Mouse (Mus musculus): Measurements from ENCODE around the gene Pilra.
A peak's percentile ranks its signal among the peaks of the same experiment; 100 is the strongest.

The Pilra gene

GRCm38 (mm10) chr5:137823455-137824045, 12.5 kb downstream of the Pilra start:
- DNase-seq (ENCODE audit: low spot score in 2 of 2): no peak

- no peak for DNase-seq (ENCODE audit: low spot score in 2 of 2)
Measured at GRCm38 (mm10) chr5:137822602-137823001, 13.5 kb downstream of the Pilra start.

- no peak for DNase-seq (ENCODE audit: low spot score in 2 of 2)
Measured at GRCm38 (mm10) chr5:137822126-137822525, 14.0 kb downstream of the Pilra start.

GRCm38 (mm10) chr5:137817466-137818222, 18.4 kb downstream of the Pilra start:
- DNase-seq (ENCODE audit: low spot score in 2 of 2): no peak

DNA sequence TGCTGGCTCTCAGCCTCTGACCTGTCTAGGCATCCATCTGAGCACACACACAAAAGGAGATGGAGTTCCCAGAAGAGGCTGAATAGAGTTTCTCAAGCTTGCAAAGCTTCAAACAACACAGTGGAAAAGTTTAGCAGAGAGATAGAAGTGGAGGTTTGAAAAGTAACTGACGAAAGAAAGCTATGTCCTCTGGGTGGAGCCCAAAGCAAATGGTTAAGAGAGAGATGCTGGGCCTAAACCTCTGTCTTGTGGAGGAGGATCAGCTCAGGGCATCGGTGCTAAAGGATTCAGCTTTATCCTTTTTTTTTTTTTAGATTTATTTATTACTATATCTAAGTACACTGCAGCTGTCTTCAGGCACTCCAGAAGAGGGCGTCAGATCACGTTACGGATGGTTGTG, 27.8 kb downstream of the Pilra start:
- DNase-seq (ENCODE audit: low spot score in 2 of 2): no peak

- DNase-seq (ENCODE audit: low spot score in 2 of 2): no peak
Measured at GRCm38 (mm10) chr5:137806158-137806557, 29.9 kb downstream of the Pilra start.

DNA sequence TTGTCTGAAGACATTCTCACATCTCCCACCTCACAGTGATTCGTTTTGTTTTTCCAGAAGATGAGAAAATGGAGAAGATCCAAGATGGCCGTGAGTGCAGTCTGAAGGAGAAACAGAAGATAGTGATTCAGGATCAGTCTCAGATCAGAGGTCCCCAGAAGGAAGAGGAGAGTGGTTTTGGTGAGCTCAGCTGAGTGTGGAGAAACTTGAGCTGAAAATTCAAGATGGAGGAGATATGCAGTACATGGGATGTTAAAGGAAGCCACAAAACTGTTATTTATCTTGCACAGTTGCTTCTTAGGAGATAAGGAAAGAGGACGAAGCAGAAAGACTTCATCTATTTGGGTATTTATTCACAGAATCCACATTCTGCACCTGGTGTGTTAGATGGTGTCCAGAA, 35.2 kb downstream of the Pilra start:
- DNase-seq (ENCODE audit: low spot score in 2 of 2): no peak

- DNase-seq (ENCODE audit: low spot score in 2 of 2): no peak
Measured at GRCm38 (mm10) chr5:137796606-137797005, 39.5 kb downstream of the Pilra start.

GRCm38 (mm10) chr5:137791553-137791952, 44.5 kb downstream of the Pilra start:
- no peak for DNase-seq (ENCODE audit: low spot score in 2 of 2)

- DNase-seq (ENCODE audit: low spot score in 2 of 2): no peak
Measured at GRCm38 (mm10) chr5:137788946-137789531, 47.0 kb downstream of the Pilra start.

GRCm38 (mm10) chr5:137788171-137788570, 47.9 kb downstream of the Pilra start:
- peak; percentile 23 to 28 for DNase-seq (ENCODE audit: low spot score in 2 of 2)

DNA sequence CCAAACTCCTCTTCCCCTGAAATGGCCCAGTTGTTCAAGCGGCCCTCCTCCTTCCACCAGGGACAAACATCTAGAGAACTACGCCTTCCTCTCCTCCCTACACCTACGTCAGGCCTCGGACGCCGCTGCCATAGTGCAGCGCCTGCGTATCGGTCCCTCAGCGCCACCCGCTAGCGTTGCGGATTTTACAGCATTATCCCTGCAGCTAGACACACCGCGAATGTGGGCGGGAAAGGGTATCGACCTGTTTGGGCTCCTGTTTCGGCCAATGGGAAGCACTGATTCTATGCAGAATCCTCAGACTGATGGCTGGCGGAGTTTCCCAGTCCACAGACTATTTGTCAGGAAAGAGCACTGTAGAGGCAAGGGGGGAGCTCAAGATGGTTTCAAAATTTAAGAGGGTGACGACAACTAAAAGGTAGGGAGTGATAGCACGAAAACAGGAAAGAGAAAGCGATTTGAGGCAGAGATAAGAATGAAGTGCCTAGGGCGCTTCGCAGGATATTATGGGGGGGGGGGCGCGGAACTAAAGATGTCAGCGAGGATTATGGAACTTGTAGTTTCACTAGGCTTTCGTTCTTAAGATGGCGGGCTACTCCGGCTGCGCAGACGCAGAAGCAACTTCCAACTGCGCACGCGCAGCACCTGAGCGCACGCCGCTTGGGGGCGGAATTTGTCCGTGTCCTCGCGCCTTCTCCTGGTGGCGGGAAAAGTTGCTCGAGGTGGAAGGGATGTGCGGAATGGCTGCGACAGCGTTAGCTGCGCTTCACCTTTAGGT, 48.7 kb downstream of the Pilra start, which contains the start of the genes Mepce and Zcwpw1:
TSS of gene Mepce (minus strand) at position 505 of the 778 bp plus-strand sequence.
TSS of gene Zcwpw1 (plus strand) at position 648 of the 778 bp plus-strand sequence.
- DNase-seq (ENCODE audit: low spot score in 2 of 2): peak; percentile 90 to 92

GRCm38 (mm10) chr5:137786109-137786942, 49.8 kb downstream of the Pilra start:
- DNase-seq (ENCODE audit: low spot score in 2 of 2): peak; percentile 99

DNA sequence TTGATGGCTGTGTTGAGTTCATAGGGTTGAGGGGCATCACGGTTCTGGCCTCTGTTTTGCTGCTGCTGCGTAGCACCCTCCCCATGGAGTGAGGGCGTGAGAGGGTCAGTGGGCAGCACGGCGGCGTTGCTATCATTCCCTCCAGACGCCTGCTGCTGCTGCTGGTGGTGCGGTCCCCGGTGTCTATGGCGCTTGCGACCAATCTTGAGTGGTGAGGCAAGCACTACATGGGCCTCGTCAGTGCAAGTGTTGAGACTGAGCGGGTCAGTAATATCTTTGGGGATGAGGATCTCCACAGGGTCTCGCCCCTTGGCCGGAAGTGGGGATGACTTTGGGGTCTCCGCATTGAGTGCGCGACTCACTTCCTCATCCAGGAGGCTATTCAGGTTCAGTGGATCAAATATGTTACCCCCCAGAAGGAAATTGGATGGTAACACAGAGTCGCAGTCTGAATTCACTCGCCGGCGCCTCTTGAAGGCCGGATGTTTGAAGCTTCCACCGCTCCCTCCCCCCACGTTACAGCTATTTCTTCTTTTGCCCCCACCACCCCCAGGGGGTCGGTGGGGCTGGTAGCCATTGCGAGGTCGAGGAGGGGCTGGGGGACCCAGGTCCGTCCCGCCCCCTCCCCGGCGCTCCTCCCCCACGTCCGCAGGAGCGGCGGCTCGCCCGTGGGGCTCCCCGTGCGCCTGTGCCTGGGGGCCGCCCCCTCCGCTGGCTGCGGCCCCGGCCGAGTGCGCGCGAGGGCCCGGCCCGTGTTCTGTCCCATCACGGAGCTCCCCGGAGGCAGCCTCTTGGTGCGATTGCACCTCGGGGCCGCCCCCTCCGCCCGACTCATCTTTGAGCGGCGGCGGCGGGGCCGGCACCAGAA, 50.7 kb downstream of the Pilra start:
- DNase-seq (ENCODE audit: low spot score in 2 of 2): peak in 1 of 2 experiments; percentile 21

DNA sequence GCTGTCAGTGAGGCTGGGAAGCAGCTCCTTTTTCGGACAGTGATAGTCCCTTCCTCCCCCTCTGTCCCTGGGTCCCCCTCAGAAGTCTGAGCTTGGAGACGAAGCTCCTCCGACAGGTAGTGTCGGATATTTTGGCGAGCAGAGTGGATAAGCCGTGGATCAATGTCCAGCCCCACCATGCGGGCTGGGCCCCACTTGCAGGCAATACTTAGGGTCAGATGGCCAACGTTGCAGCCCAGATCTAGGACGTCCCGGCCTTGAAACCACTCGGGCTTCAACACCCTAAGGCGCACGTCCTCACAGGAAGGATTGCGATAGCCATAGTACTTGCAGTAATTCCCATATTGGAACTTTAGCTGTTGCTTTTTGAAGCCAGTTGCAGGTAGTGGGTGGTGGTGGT, 51.5 kb downstream of the Pilra start:
- DNase-seq (ENCODE audit: low spot score in 2 of 2): no peak

DNA sequence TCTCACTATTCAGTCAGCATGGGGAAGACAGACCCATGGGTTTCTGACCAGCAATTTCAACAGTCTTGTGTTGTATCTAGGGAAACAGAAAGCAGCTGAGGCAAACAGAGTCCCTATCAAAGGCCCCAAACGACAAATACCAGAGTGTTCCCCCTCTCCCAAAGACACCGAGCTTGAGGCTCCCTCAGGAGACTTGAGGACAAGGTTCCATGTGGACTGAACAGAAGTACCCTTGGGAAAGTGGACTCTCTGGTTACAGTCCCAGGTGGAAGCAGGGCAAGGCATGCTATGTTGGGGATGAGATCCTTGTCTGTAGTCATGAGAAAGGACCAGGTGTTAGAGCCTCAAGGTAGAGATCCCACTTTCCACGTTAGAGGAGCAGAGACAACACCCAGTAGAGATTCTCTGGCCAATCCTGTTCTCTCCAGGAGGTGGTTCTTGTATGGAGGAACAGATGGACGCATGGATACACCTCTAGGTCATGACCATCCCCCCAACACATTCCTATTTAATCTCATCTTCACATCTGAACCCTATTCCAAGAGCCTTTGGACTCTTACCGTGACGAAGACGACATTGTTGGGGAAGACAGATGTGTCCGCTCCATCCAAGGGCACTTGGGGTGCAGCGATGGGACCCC, 52.1 kb downstream of the Pilra start:
- no peak for DNase-seq (ENCODE audit: low spot score in 2 of 2)

GRCm38 (mm10) chr5:137782776-137783522, 53.1 kb downstream of the Pilra start:
- DNase-seq (ENCODE audit: low spot score in 2 of 2): no peak

DNA sequence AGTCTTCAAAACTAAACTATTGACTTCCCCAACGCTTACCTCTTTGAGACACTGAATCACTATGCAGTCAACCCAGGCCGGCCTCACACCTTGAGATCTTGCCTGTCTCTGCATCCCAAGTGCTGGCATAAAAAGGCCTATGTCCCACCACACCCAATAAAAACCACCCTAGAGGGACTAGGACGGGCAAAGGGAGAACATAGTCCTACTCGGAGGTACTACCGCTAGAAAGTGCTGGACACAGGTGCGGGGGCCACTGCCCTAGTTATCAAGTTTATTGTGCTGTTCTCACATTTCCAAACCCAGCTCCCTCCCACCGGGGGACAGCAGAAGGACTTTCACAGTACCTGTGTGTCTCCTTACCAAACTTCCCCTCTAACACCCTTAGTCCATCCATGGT, 54.4 kb downstream of the Pilra start:
- no peak for DNase-seq (ENCODE audit: low spot score in 2 of 2)

Data from right cerebral cortex, postnatal 36 days (tissue).